Mouse (Mus musculus) testis, adult 2 months (tissue): Measurements from ENCODE around the gene Gm26602. TPM values are rescaled to one million over a fixed set of nuclear protein-coding genes. Genes with fewer than 3 reads are reported as not detected.

Experiments
- H3K27ac ChIP-seq: fragments of 200-500 bp; 2 replicates; pipeline ENCODE4 v1.5.1; 2012; ENCODE audit warnings: low read depth, low read length; ENCODE audit not compliant: control insufficient read depth, insufficient read depth
- H3K27me3 ChIP-seq: fragments of 200-500 bp; 2 replicates; pipeline ENCODE4 v1.6.1; 2012; ENCODE audit warnings: mild to moderate bottlenecking, low read length, moderate library complexity; ENCODE audit not compliant: control insufficient read depth, insufficient read depth
- H3K36me3 ChIP-seq: fragments of 200-500 bp; 2 replicates; pipeline ENCODE4 v1.6.1; 2012; ENCODE audit warnings: mild to moderate bottlenecking, low read length; ENCODE audit not compliant: control insufficient read depth, insufficient read depth
- H3K4me1 ChIP-seq: fragments of 200-500 bp; 2 replicates; pipeline ENCODE4 v1.6.1; 2012; ENCODE audit warnings: low read length; ENCODE audit not compliant: control insufficient read depth, insufficient read depth
- H3K4me3 ChIP-seq: fragments of 200-500 bp; 2 replicates; pipeline ENCODE4 v1.5.1; 2012; ENCODE audit warnings: low read depth, mild to moderate bottlenecking, low read length, moderate library complexity, mixed read lengths; ENCODE audit not compliant: control insufficient read depth
- CTCF ChIP-seq: fragments of 200-500 bp; IDR thresholded peaks from 2 replicates; pipeline ENCODE4 v1.5.1; 2012; ENCODE audit warnings: low read depth, mild to moderate bottlenecking, inconsistent platforms, low read length, moderate library complexity; ENCODE audit not compliant: control insufficient read depth, insufficient read depth, insufficient replicate concordance
- POLR2A ChIP-seq: fragments of 200-500 bp; IDR thresholded peaks from 2 replicates; pipeline ENCODE4 v1.6.1; 2012; ENCODE audit warnings: low read depth, mild to moderate bottlenecking, inconsistent platforms, low read length, moderate library complexity; ENCODE audit not compliant: control insufficient read depth
- polyA plus RNA-seq: library from polyadenylated mRNA; depleted of rRNA; stranded (reverse); fragments of >200 nt; gene quantifications from 2 replicates; pipeline ENCODE4 v1.2.3, GENCODE M21; 2012

The Gm26602 gene
- polyA plus RNA-seq, 1 experiment: not detected

GRCm38 (mm10) chr10:79932736-79933135 lies 22.1 kb downstream of the Gm26602 start:
- H3K27ac ChIP-seq: no peak overlapping the region
- TF ChIP-seq POLR2A (no peak), CTCF (no peak)
- peak overlapping the region; percentile 83 for H3K4me3 ChIP-seq
- H3K27me3 ChIP-seq: no peaks in the 10 kb centered on the region
- H3K36me3 ChIP-seq: no peaks in the 10 kb centered on the region
- peaks cover 38% of the 10 kb centered on the region for H3K4me1 ChIP-seq

GRCm38 (mm10) chr10:79933145-79933679 lies 22.6 kb downstream of the Gm26602 start:
- Histone ChIP-seq H3K27me3 (no peaks in the 10 kb centered on the region), H3K36me3 (no peaks in the 10 kb centered on the region), H3K4me1 (peaks cover 33% of the 10 kb centered on the region), H3K27ac (no peak overlapping the region), H3K4me3 (peak overlapping the region; percentile 7)
- TF ChIP-seq POLR2A: no peak
- TF ChIP-seq CTCF: no peak

GRCm38 (mm10) chr10:79933861-79934260 lies 23.2 kb downstream of the Gm26602 start:
- H3K4me3 ChIP-seq: peak overlapping the region; percentile 7; the same call in 1 of the 2 replicates

GRCm38 (mm10) chr10:79934272-79934721 lies 23.6 kb downstream of the Gm26602 start:
- Histone ChIP-seq H3K27ac (no peak overlapping the region), H3K4me3 (no peak overlapping the region), H3K4me1 (peaks cover 31% of the 10 kb centered on the region), H3K36me3 (no peaks in the 10 kb centered on the region), H3K27me3 (no peaks in the 10 kb centered on the region)
- no peak for TF ChIP-seq CTCF
- no peak for TF ChIP-seq POLR2A

More at GRCm38 (mm10) chr10:79933861-79934260, 23.2 kb downstream of the Gm26602 start:
- H3K36me3 ChIP-seq: no peaks in the 10 kb centered on the region
- H3K4me1 ChIP-seq: peaks cover 33% of the 10 kb centered on the region
- H3K27ac ChIP-seq: no peak overlapping the region
- H3K27me3 ChIP-seq: no peaks in the 10 kb centered on the region
- TF ChIP-seq CTCF (no peak), POLR2A (no peak)

- Histone ChIP-seq H3K4me3 (no peak overlapping the region), H3K4me1 (peaks cover 29% of the 10 kb centered on the region), H3K27ac (no peak overlapping the region), H3K36me3 (no peaks in the 10 kb centered on the region), H3K27me3 (no peaks in the 10 kb centered on the region)
- TF ChIP-seq CTCF (no peak), POLR2A (no peak)
Observed at GRCm38 (mm10) chr10:79934794-79935569, 24.3 kb downstream of the Gm26602 start.

- no peaks in the 10 kb centered on the region for H3K27me3 ChIP-seq
- no peaks in the 10 kb centered on the region for H3K36me3 ChIP-seq
- H3K27ac ChIP-seq: no peak overlapping the region
Observed at GRCm38 (mm10) chr10:79936284-79936910, 25.7 kb downstream of the Gm26602 start.

GRCm38 (mm10) chr10:79936911-79937441 lies 26.3 kb downstream of the Gm26602 start:
- H3K4me3 ChIP-seq: no peak overlapping the region
- no peaks in the 10 kb centered on the region for H3K36me3 ChIP-seq
- H3K4me1 ChIP-seq: peaks cover 29% of the 10 kb centered on the region
- TF ChIP-seq POLR2A (no peak), CTCF (no peak)
- H3K27me3 ChIP-seq: no peaks in the 10 kb centered on the region
- no peak overlapping the region for H3K27ac ChIP-seq

More at GRCm38 (mm10) chr10:79936284-79936910, 25.7 kb downstream of the Gm26602 start:
- no peak overlapping the region for H3K4me3 ChIP-seq
- H3K4me1 ChIP-seq: peaks cover 29% of the 10 kb centered on the region
- TF ChIP-seq POLR2A: no peak
- TF ChIP-seq CTCF: no peak
